Mouse (Mus musculus) intestine, embryonic 14.5 days (tissue): Measurements from ENCODE around the gene Rapsn. TPM values are rescaled to one million over a fixed set of nuclear protein-coding genes. Genes with fewer than 3 reads are reported as not detected.
A peak's percentile ranks its signal among the peaks of the same experiment; 100 is the strongest.
"Not testable (repeated sequence)": the region's sequence is repeated elsewhere in the genome, so short reads cannot be mapped to it uniquely, and the experiment has no call there.

Source experiments
- ATAC-seq: fragments of 200-750 bp; cut with Nextera tagmentation; replicated peaks from 2 replicates; pipeline ENCODE4 v1.8.0; 2017; ENCODE audit warnings: low read depth, moderate number of reproducible peaks, moderate TSS enrichment, moderate library complexity; ENCODE audit not compliant: low FRiP score, low TSS enrichment
- DNase-seq: peaks from one replicate; pipeline ENCODE4 v3.0.0-alpha.2; 2018; ENCODE audit warnings: low spot score
- H3K27ac ChIP-seq: fragments of 300-500 bp; sonication (generic); 2 replicates; pipeline ENCODE4 v1.5.1; 2014; ENCODE audit warnings: low read depth, mild to moderate bottlenecking, control low read depth
- H3K27me3 ChIP-seq: fragments of 300-500 bp; sonication (generic); replicated peaks from 2 replicates; pipeline ENCODE4 v1.6.1; 2014; ENCODE audit warnings: low read length, control low read depth; ENCODE audit not compliant: control insufficient read depth, insufficient read depth
- H3K36me3 ChIP-seq: fragments of 300-500 bp; sonication (generic); 2 replicates; pipeline ENCODE4 v1.6.1; 2014; ENCODE audit warnings: low read length, control low read depth; ENCODE audit not compliant: control insufficient read depth, insufficient read depth
- H3K4me1 ChIP-seq: fragments of 300-500 bp; sonication (generic); replicated peaks from 2 replicates; pipeline ENCODE4 v1.6.1; 2014; ENCODE audit warnings: low read length, control low read depth, mixed read lengths; ENCODE audit not compliant: control insufficient read depth, insufficient read depth
- H3K4me2 ChIP-seq: fragments of 300-500 bp; sonication (generic); 2 replicates; pipeline ENCODE4 v1.6.1; 2014; ENCODE audit warnings: low read length
- H3K4me3 ChIP-seq: fragments of 300-500 bp; sonication (generic); 2 replicates; pipeline ENCODE4 v1.5.1; 2014; ENCODE audit warnings: low read depth, low read length, control low read depth, mixed read lengths
- H3K9ac ChIP-seq: fragments of 300-500 bp; sonication (generic); 2 replicates; pipeline ENCODE4 v1.6.1; 2014; ENCODE audit warnings: mild to moderate bottlenecking, low read length
- H3K9me3 ChIP-seq: fragments of 300-500 bp; sonication (generic); 2 replicates; pipeline ENCODE4 v1.6.1; 2016; ENCODE audit warnings: low read length, control low read depth; ENCODE audit not compliant: control insufficient read depth
- WGBS: fragments of 180-500 bp; shearing (Covaris S2); extraction: QIAGEN DNeasy Blood & Tissue Kit; methylation state at CpG from one replicate; pipeline ENCODE4 v1.1.7; 2014; 5-methylcytosine and 5-hydroxymethylcytosine counted together
- polyA plus RNA-seq: library from polyadenylated mRNA; unstranded; fragments of >200 nt; fragmentation: Nextera tagmentation; extraction: Ambion mirVana; gene quantifications from 2 replicates; pipeline ENCODE4 v1.2.1, GENCODE M21; 2014

Gene Rapsn
- polyA plus RNA-seq, 1 experiment from 2014 or later = 1.5 TPM

DNA sequence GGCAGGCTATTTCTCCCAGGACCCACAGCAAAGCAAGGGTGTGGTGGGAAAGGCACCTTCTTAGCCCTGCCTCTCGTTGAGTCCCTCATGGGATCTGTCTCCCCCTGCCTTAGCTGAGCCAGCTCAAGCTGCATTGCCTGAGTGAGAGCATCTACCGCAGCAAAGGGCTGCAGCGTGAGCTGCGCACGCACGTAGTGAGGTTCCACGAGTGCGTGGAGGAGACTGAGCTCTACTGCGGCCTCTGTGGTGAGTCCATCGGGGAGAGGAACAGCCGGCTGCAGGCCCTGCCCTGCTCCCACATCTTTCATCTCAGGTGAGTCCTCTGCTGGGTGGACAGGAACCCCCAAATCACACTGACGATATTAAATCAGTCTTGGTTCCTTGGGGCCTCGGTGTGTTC lies 9.3 kb downstream of the Rapsn start:
- no peak overlapping the region for H3K9ac ChIP-seq
- H3K36me3 ChIP-seq = no peaks in the 10 kb centered on the region
- no peak for DNase-seq
- H3K27ac ChIP-seq = no peak overlapping the region
- no peaks in the 10 kb centered on the region for H3K9me3 ChIP-seq
- no peaks in the 10 kb centered on the region for H3K4me1 ChIP-seq
- no peaks in the 10 kb centered on the region for H3K27me3 ChIP-seq
- H3K4me3 ChIP-seq = no peak overlapping the region
- no peak overlapping the region for H3K4me2 ChIP-seq
- 74% methylated on average over 13 of the region's 13 CpGs for WGBS
- no peak for ATAC-seq

DNA sequence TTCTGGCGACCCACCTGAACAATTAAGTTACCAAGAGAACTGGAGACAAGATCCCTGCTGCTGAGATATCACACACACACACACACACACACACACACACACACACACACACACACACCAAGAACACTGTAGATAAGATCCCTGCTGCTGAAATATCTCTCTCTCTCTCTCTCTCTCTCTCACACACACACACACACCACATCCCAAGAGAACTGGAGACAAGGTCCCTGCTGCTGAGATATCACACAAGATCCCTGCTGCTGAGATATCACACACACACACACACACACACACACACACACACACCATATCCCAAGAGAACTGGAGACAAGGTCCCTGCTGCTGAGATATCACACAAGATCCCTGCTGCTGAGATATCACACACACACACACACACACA lies 10.4 kb downstream of the Rapsn start:
- H3K4me2 ChIP-seq, H3K36me3 ChIP-seq, H3K4me1 ChIP-seq, H3K27me3 ChIP-seq, ATAC-seq, H3K9ac ChIP-seq, DNase-seq, H3K27ac ChIP-seq, H3K4me3 ChIP-seq, H3K9me3 ChIP-seq: not testable (repeated sequence)
- 85% methylated on average over 1 of the region's 1 CpGs for WGBS

DNA sequence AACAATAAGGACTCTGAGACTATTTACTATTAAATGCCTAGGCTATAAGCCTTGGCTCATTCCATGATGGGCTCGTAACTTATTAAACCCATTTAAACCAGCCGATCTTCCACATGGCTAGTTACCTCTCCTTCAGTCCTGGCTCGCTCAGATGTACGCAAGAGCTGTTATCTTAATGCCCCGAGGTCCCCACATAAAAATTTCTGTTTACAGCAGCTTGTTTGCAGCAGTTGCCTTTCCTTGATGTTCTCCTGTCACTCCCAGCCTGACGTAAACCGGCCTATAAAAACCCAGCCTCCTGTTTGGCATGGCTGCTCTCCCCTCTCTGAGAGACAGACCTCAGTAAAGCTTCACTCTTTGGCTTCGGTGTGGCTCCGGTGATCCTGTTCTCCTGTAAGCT lies 11.9 kb downstream of the Rapsn start:
- Histone ChIP-seq H3K9me3 (no peaks in the 10 kb centered on the region), H3K4me2 (no peak overlapping the region), H3K27me3 (no peaks in the 10 kb centered on the region), H3K4me1 (no peaks in the 10 kb centered on the region), H3K27ac (no peak overlapping the region), H3K9ac (no peak overlapping the region), H3K36me3 (no peaks in the 10 kb centered on the region), H3K4me3 (no peak overlapping the region)
- DNase-seq (no peak), ATAC-seq (no peak)
- WGBS = 57% methylated on average over 9 of the region's 9 CpGs

DNA sequence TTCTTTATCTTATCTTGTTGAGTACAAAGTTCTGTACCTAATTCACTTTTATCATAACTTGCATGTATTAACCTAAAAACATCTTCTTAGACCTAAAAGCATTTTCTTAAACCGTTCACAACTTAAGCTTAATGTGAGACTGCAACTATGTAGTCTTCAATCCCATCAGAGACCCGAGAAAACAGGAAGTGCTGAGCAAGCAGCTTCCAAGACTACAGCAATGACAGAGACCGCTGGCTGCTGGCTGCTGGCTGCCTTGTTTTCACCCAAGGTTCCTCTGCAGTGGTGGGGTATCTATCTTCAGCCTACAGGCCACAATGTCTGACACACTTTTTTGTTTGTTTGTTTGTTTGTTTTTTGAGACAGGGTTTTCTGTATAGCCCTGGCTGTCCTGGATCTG lies 16.5 kb downstream of the Rapsn start:
- peaks cover 20% of the 10 kb centered on the region for H3K36me3 ChIP-seq
- H3K4me3 ChIP-seq = no peak overlapping the region
- H3K27me3 ChIP-seq = no peaks in the 10 kb centered on the region
- no peak overlapping the region for H3K9ac ChIP-seq
- H3K9me3 ChIP-seq = no peaks in the 10 kb centered on the region
- H3K4me2 ChIP-seq = no peak overlapping the region
- no peak overlapping the region for H3K27ac ChIP-seq
- no peak for ATAC-seq
- peaks cover 9% of the 10 kb centered on the region for H3K4me1 ChIP-seq
- no peak for DNase-seq
- 71% methylated on average over 3 of the region's 3 CpGs for WGBS

DNA sequence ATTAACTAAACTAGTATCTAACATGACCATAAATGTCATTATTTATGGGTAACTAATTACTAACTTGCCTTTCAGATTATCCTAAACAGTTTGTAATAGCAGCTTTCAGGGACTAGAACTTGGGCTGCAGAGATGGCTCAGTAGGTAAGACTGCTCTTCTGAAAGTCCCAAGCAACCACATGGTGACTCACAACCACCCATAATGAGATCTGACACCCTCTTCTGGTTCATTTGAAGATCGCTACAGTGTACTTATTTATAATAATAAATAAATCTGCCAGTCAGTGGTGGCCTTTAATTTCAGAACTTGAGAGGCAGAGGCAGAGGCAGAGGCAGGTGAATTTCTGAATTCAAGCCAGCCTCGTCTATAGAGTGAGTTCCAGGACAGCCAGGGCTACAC lies 17.3 kb downstream of the Rapsn start:
- Histone ChIP-seq H3K36me3 (peaks cover 29% of the 10 kb centered on the region), H3K27me3 (no peaks in the 10 kb centered on the region), H3K27ac (no peak overlapping the region), H3K4me2 (peak overlapping the region; percentile 53), H3K9me3 (no peaks in the 10 kb centered on the region), H3K4me3 (no peak overlapping the region), H3K4me1 (peaks cover 9% of the 10 kb centered on the region), H3K9ac (no peak overlapping the region)
- DNase-seq (no peak), ATAC-seq (no peak)
- 54% methylated on average over 2 of the region's 2 CpGs for WGBS

DNA sequence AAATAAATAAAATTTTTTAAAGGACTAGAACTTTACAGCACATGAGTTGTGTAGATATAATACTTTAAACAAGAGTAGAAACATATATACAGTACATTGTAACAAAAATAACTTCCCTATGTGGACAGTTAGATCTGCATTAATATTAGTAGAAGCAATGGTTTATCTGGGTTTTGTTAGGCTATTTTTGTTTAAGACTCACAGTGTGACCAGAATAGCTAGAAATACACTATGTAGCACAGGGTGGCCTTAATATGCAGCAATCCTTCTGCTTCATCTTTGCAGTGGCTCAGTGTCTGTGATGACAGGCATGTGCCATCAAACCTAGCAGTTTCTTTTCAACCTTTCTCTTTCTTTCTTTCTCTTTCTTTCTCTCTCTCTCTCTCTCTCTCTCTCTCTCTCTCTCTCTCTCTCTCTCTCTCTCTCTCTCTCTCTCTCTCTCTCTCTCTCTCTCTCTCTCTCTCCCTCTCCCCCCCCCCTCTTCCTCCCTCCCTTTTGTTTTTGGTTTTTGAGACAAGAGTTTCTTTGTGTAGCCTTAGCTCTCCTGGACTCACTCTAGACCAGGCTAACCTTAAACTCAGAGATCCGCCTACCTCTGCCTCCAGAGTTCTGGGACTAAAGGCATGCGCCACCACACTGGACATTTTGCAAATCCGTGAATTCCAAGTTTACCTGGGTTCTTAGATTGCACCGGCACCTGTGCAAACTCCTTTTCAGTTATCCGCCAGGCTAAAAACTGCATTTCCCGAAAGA lies 17.9 kb downstream of the Rapsn start:
- DNase-seq = no peak

DNA sequence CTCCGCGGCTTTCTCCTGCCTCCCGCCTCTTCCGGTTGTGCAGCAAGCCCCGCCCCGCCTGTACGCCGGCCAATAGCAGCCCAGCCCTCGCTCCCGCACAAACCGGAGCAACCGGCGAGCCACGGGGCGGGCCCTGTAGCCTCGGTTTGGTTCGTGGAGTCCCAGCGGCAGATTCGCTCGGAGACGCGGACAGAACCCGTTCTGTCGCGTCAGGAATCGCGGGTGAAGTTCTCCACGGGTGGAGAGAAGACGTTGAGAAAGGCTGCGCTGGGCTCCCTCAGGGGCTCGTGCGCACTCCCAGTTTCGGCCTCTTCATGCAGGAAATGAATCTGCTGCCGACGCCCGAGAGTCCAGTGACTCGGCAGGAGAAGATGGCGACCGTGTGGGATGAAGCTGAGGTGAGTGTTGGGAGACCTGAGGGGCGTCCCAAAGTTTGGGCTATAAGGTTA lies 18.5 kb downstream of the Rapsn start, which contains the start of gene Psmc3:
Psmc3 (plus strand) TSS at position 76 of the 449 bp plus-strand sequence.
- peak; percentile 97 for DNase-seq
- peak within 1 kb of the TSS; percentile 52 for H3K27ac ChIP-seq
- ATAC-seq = peak; percentile 98
- H3K36me3 ChIP-seq = peaks cover 41% of the 10 kb centered on the region
- peak within 1 kb of the TSS; percentile 71 for H3K4me3 ChIP-seq
- no peaks in the 10 kb centered on the region for H3K9me3 ChIP-seq
- peaks cover 9% of the 10 kb centered on the region for H3K4me1 ChIP-seq
- WGBS = under 1% methylated on average over 40 of the region's 40 CpGs
- peak within 1 kb of the TSS; percentile 93 for H3K4me2 ChIP-seq
- H3K27me3 ChIP-seq = no peaks in the 10 kb centered on the region
- peak within 1 kb of the TSS; percentile 69 for H3K9ac ChIP-seq

More for the DNA sequence above, 17.9 kb downstream of the Rapsn start:
- peak overlapping the region; percentile 71 for H3K4me3 ChIP-seq
- H3K9me3 ChIP-seq = no peaks in the 10 kb centered on the region
- H3K4me1 ChIP-seq = peaks cover 9% of the 10 kb centered on the region
- 0% methylated on average over 6 of the region's 6 CpGs for WGBS
- H3K27me3 ChIP-seq = no peaks in the 10 kb centered on the region
- 0 out of 2 replicates have a peak overlapping the region, but pooled peaks have one; percentile 27 for H3K9ac ChIP-seq
- H3K36me3 ChIP-seq = peaks cover 35% of the 10 kb centered on the region
- peak overlapping the region; percentile 53 for H3K4me2 ChIP-seq
- peak; percentile 63 for ATAC-seq
- no peak overlapping the region for H3K27ac ChIP-seq

DNA sequence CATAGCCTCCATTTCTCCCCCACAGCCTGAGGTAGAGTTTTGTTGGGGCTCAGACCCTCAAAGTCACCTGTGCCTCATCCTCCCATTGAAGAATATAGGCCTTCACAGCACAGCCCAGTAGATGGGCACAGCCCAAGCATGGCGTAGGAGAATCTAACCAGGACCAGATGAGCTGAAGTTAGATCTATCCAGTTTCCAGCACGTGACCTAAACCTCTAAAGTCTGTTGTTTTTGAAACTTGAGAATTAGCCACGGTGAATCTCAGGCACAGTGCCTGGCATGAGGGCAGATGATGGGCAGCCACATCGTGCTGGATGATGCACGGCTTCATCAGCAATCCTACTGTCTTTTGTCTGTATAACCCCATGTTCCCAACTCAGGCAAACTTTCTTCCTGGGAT lies 23.0 kb downstream of the Rapsn start:
- Histone ChIP-seq H3K4me2 (no peak overlapping the region), H3K9ac (no peak overlapping the region), H3K9me3 (no peaks in the 10 kb centered on the region), H3K4me3 (no peak overlapping the region), H3K4me1 (peaks cover 9% of the 10 kb centered on the region), H3K27ac (no peak overlapping the region), H3K36me3 (peaks cover 85% of the 10 kb centered on the region), H3K27me3 (no peaks in the 10 kb centered on the region)
- ATAC-seq = no peak
- WGBS = 87% methylated on average over 5 of the region's 5 CpGs
- no peak for DNase-seq

DNA sequence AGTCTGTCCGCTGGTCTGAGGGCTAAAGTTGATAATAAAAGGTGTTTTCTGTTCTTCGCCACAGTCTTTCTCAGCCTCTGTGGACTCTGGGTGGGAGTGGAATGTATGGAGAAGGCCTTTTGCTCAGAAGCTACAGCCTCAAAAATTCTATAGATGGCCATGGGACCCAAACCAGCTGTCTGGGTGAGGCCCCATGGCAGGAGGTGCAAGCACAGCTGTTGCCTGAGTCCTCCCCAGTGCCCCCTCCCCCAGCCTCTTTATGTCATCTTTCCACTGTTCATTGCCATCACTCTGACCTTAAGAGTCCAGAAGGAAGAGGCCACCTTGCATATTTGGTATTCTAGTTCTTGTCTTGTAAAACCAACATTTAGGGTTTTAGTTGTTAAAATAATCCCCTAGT lies 24.0 kb downstream of the Rapsn start:
- Histone ChIP-seq H3K27me3 (no peaks in the 10 kb centered on the region), H3K4me2 (no peak overlapping the region), H3K27ac (no peak overlapping the region), H3K4me3 (no peak overlapping the region), H3K4me1 (peaks cover 9% of the 10 kb centered on the region), H3K9me3 (no peaks in the 10 kb centered on the region), H3K36me3 (peaks cover 95% of the 10 kb centered on the region), H3K9ac (no peak overlapping the region)
- no peak for DNase-seq
- WGBS = 93% methylated on average over 2 of the region's 2 CpGs
- ATAC-seq = no peak
